Mouse (Mus musculus) lung, postnatal 0 days (tissue): ENCODE measurements around the gene Ubxn11. TPM values are rescaled to one million over a fixed set of nuclear protein-coding genes. Genes with fewer than 3 reads are reported as not detected.

ENCODE experiments used
- ATAC-seq: fragments of 200-750 bp; cut with Nextera tagmentation; 2 replicates; pipeline ENCODE4 v1.8.0; 2017; ENCODE audit warnings: moderate library complexity
- DNase-seq: peaks from one replicate; pipeline ENCODE4 v3.0.0-alpha.2; 2016; ENCODE audit warnings: low spot score
- H3K27ac ChIP-seq: fragments of 300-500 bp; sonication (generic); 2 replicates; pipeline ENCODE4 v1.5.1; 2014; ENCODE audit warnings: antibody characterized with exemption, mild to moderate bottlenecking, low read length, mixed read lengths
- H3K27me3 ChIP-seq: fragments of 300-500 bp; sonication (generic); replicated peaks from 2 replicates; pipeline ENCODE4 v1.6.1; 2014; ENCODE audit warnings: low read length, mixed read lengths; ENCODE audit not compliant: insufficient read depth
- H3K36me3 ChIP-seq: fragments of 300-500 bp; sonication (generic); 2 replicates; pipeline ENCODE4 v1.6.1; 2014; ENCODE audit warnings: low read length, mixed read lengths; ENCODE audit not compliant: insufficient read depth
- H3K4me1 ChIP-seq: fragments of 300-500 bp; sonication (generic); 2 replicates; pipeline ENCODE4 v1.6.1; 2014; ENCODE audit warnings: antibody characterized with exemption, low read depth, low read length, mixed read lengths; ENCODE audit not compliant: insufficient read depth
- H3K4me2 ChIP-seq: fragments of 300-500 bp; sonication (generic); replicated peaks from 2 replicates; pipeline ENCODE4 v1.6.1; 2014; ENCODE audit warnings: low read depth, mild to moderate bottlenecking, low read length, moderate library complexity, mixed read lengths
- H3K4me3 ChIP-seq: fragments of 300-500 bp; sonication (generic); 2 replicates; pipeline ENCODE4 v1.5.1; 2014; ENCODE audit warnings: low read depth, low read length
- H3K9ac ChIP-seq: fragments of 300-500 bp; sonication (generic); replicated peaks from 2 replicates; pipeline ENCODE4 v1.6.1; 2014; ENCODE audit warnings: low read depth, mild to moderate bottlenecking
- H3K9me3 ChIP-seq: fragments of 300-500 bp; sonication (generic); 2 replicates; pipeline ENCODE4 v1.6.1; 2016; ENCODE audit warnings: low read length, mixed read lengths
- CTCF ChIP-seq: IDR thresholded peaks from 2 replicates; pipeline ENCODE4 v1.5.1; 2016; ENCODE audit warnings: antibody characterized with exemption, mild to moderate bottlenecking
- EP300 ChIP-seq: IDR thresholded peaks from 2 replicates; pipeline ENCODE4 v1.6.1; 2016; ENCODE audit warnings: antibody characterized with exemption, mild to moderate bottlenecking, control low read depth
- WGBS: fragments of 180-500 bp; shearing (Covaris S2); extraction: QIAGEN DNeasy Blood & Tissue Kit; methylation state at CpG from one replicate; pipeline ENCODE4 v1.1.7; 2014; 5-methylcytosine and 5-hydroxymethylcytosine counted together
- polyA plus RNA-seq: library from polyadenylated mRNA; unstranded; fragments of >200 nt; fragmentation: Nextera tagmentation; extraction: Ambion mirVana; gene quantifications from 2 replicates; pipeline ENCODE4 v1.2.1, GENCODE M21; 2015

The Ubxn11 gene
- polyA plus RNA-seq, 1 experiment from 2014 or later, result 10.3 TPM

DNA sequence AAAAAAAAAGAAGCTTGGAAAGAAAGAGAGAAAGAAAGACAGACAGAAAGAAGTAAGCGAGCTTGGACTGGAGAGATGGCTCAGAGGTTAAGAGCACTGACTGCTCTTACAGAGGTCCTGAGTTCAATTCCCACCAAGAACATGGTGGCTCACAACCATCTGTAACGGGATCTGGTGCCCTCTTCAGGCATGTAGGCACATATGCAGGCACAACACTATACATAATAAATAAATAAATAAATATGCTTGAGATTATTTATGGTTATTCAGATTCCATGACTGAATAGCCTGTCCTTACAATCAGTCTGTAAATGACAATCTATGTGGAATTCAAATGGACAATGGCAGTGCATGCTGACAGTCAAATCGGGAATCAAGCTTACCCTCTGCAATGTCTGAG lies 64.5 kb downstream of the Ubxn11 start:
- no peak overlapping the region for H3K4me2 ChIP-seq
- no peaks in the 10 kb centered on the region for H3K36me3 ChIP-seq
- 92% methylated on average over 3 of the region's 3 CpGs for WGBS
- H3K27me3 ChIP-seq, result no peaks in the 10 kb centered on the region
- no peak overlapping the region for H3K9ac ChIP-seq
- no peaks in the 10 kb centered on the region for H3K9me3 ChIP-seq
- H3K27ac ChIP-seq, result no peak overlapping the region
- no peaks in the 10 kb centered on the region for H3K4me1 ChIP-seq
- no peak for ATAC-seq
- no peak overlapping the region for H3K4me3 ChIP-seq
- DNase-seq, result no peak
- TF ChIP-seq EP300, result no peak
- TF ChIP-seq CTCF, result peak; percentile 30; the same call in 1 of the 2 replicates

DNA sequence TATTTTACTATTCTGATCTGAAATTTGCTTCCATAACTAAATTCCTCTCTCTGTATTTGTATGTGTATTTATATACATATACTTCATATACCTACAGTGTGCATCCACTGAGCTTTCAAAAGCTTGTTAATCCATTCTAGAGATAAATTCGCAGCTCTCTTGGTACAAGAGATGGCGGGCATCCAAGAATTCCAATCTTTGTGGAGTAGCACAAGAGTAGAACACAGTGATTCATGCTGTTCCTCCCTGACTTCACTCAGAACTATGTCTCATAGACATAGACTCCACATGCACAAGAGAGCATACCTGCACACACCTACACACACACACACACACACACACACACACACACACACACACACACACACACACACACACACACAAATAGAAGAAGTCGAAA lies 70.0 kb downstream of the Ubxn11 start:
- no peaks in the 10 kb centered on the region for H3K9me3 ChIP-seq
- no peak overlapping the region for H3K27ac ChIP-seq
- no peak for TF ChIP-seq CTCF
- no peak for TF ChIP-seq EP300
- H3K4me3 ChIP-seq, result no peak overlapping the region
- H3K9ac ChIP-seq, result no peak overlapping the region
- no peak for ATAC-seq
- H3K4me1 ChIP-seq, result no peaks in the 10 kb centered on the region
- DNase-seq, result peak; percentile 41
- no peak overlapping the region for H3K4me2 ChIP-seq
- 56% methylated on average over 3 of the region's 3 CpGs for WGBS
- no peaks in the 10 kb centered on the region for H3K27me3 ChIP-seq
- H3K36me3 ChIP-seq, result no peaks in the 10 kb centered on the region

Other genes starting within 250 kb of the Ubxn11 start
- gene Rps6ka1, start 214.8 kb upstream of the Ubxn11 start, polyA plus RNA-seq, result 36.2 and 38.0 TPM in 2 replicates
- 456 and 496 TPM in 2 replicates for gene Hmgn2, start 133.9 kb upstream of the Ubxn11 start, polyA plus RNA-seq
- 23.8 and 25.1 TPM in 2 replicates for gene Dhdds, start 101.7 kb upstream of the Ubxn11 start, polyA plus RNA-seq
- gene Lin28a, start 83.7 kb upstream of the Ubxn11 start, polyA plus RNA-seq, result 0.19 TPM in 1 of 2 replicates, not detected in the other
- not detected in 2 replicates for gene Zfp683, start 48.7 kb upstream of the Ubxn11 start, polyA plus RNA-seq
- gene Crybg2, start 41.8 kb upstream of the Ubxn11 start, polyA plus RNA-seq, result 2.8 and 3.1 TPM in 2 replicates
- 65.8 and 65.9 TPM in 2 replicates for gene Cd52, start 7.5 kb upstream of the Ubxn11 start, polyA plus RNA-seq
- 476 and 513 TPM in 2 replicates for gene Sh3bgrl3, start 26.2 kb downstream of the Ubxn11 start, polyA plus RNA-seq
- 36.6 and 74.1 TPM in 2 replicates for gene Cep85, start 84.5 kb downstream of the Ubxn11 start, polyA plus RNA-seq
- not detected in 2 replicates for gene Gm7534, start 100.4 kb downstream of the Ubxn11 start, polyA plus RNA-seq
- gene Catsper4, start 124.8 kb downstream of the Ubxn11 start, polyA plus RNA-seq, result 0.25 and 0.33 TPM in 2 replicates
- 11.9 and 13.0 TPM in 2 replicates for gene Cnksr1, start 135.8 kb downstream of the Ubxn11 start, polyA plus RNA-seq
- gene E130218I03Rik, start 141.1 kb downstream of the Ubxn11 start, polyA plus RNA-seq, result 0.31 TPM in 1 of 2 replicates, not detected in the other
- 9.0 and 9.2 TPM in 2 replicates for gene Zfp593, start 143.0 kb downstream of the Ubxn11 start, polyA plus RNA-seq
- gene Gm30191, start 144.4 kb downstream of the Ubxn11 start, polyA plus RNA-seq, result not detected in 2 replicates
- gene Grrp1, start 151.5 kb downstream of the Ubxn11 start, polyA plus RNA-seq, result 23.6 and 24.5 TPM in 2 replicates
- 9.9 and 10.0 TPM in 2 replicates for gene Pdik1l, start 185.3 kb downstream of the Ubxn11 start, polyA plus RNA-seq
- 0.75 and 1.3 TPM in 2 replicates for gene Trim63, start 212.6 kb downstream of the Ubxn11 start, polyA plus RNA-seq
- gene Slc30a2, start 240.6 kb downstream of the Ubxn11 start, polyA plus RNA-seq, result 0.79 and 1.1 TPM in 2 replicates